Mouse (Mus musculus) thymus, adult 2 months (tissue): ENCODE measurements at regions not wholly inside any gene's neighbourhood (a gene's known extent, or its start where the extent isn't known, plus 50 kb on each side); places are given as distances from the start of the nearest gene placed in this dataset.

ENCODE experiments used
- DNase-seq: peaks from one replicate; pipeline ENCODE4 v3.0.0; 2021
- H3K27ac ChIP-seq: fragments of 200-500 bp; 2 replicates; pipeline ENCODE4 v1.5.1; 2012; ENCODE audit warnings: low read length, control low read depth; ENCODE audit not compliant: control insufficient read depth, insufficient read depth
- H3K27me3 ChIP-seq: fragments of 200-500 bp; 2 replicates; pipeline ENCODE4 v1.6.1; 2012; ENCODE audit warnings: mild to moderate bottlenecking, low read length, moderate library complexity, mixed read lengths; ENCODE audit not compliant: control insufficient read depth, insufficient read depth
- H3K36me3 ChIP-seq: fragments of 200-500 bp; 2 replicates; pipeline ENCODE4 v1.6.1; 2012; ENCODE audit warnings: mild to moderate bottlenecking, low read length, moderate library complexity; ENCODE audit not compliant: control insufficient read depth, insufficient read depth
- H3K4me1 ChIP-seq: fragments of 200-500 bp; replicated peaks from 2 replicates; pipeline ENCODE4 v1.6.1; 2012; ENCODE audit warnings: low read length; ENCODE audit not compliant: control insufficient read depth, insufficient read depth
- H3K4me3 ChIP-seq: fragments of 200-500 bp; 2 replicates; pipeline ENCODE4 v1.5.1; 2012; ENCODE audit warnings: mild to moderate bottlenecking, low read length, control low read depth, moderate library complexity; ENCODE audit not compliant: control insufficient read depth, insufficient read depth
- CTCF ChIP-seq: fragments of 200-500 bp; IDR thresholded peaks from 2 replicates; pipeline ENCODE4 v1.5.1; 2012; ENCODE audit warnings: mild to moderate bottlenecking, control low read depth, low read length, moderate library complexity, borderline replicate concordance; ENCODE audit not compliant: control insufficient read depth, poor library complexity, insufficient read depth; ENCODE audit errors: extremely low read depth
- POLR2A ChIP-seq: fragments of 200-500 bp; IDR thresholded peaks from 2 replicates; pipeline ENCODE4 v1.6.1; 2012; ENCODE audit warnings: mild to moderate bottlenecking, low read length, control low read depth, moderate library complexity; ENCODE audit not compliant: control insufficient read depth, poor library complexity, insufficient read depth; ENCODE audit errors: extremely low read depth
- WGBS: fragments of 180-500 bp; shearing (Covaris S2); methylation state at CpG from one replicate; pipeline ENCODE4 v1.1.7; 2018; 5-methylcytosine and 5-hydroxymethylcytosine counted together

DNA sequence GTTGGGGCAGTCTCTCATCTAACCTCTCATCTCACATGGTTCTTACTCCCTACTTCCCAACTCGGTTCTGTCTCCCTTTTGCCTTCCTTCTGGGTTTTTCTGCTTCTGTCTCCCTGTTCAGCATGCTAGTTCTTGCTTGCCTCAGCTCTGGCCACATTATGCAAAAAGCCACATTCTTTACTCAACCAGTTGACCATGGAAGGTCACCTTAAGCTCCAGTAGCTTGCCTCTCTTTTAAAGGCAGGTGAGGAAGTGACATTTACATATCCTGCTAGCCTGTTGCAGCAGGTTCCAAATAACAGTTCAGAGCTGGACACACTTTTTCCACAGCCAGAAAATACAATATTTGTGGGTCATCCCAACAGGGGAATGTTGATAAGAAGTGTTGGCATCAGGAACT lies 732.4 kb downstream of the Rps29 start:
- no peak overlapping the region for H3K27ac ChIP-seq
- DNase-seq: no peak
- no peaks in the 10 kb centered on the region for H3K36me3 ChIP-seq
- TF ChIP-seq POLR2A: no peak
- no peak for TF ChIP-seq CTCF
- 81% methylated on average over 1 of the region's 1 CpGs for WGBS
- H3K4me1 ChIP-seq: no peaks in the 10 kb centered on the region
- H3K4me3 ChIP-seq: no peak overlapping the region
- no peaks in the 10 kb centered on the region for H3K27me3 ChIP-seq

DNA sequence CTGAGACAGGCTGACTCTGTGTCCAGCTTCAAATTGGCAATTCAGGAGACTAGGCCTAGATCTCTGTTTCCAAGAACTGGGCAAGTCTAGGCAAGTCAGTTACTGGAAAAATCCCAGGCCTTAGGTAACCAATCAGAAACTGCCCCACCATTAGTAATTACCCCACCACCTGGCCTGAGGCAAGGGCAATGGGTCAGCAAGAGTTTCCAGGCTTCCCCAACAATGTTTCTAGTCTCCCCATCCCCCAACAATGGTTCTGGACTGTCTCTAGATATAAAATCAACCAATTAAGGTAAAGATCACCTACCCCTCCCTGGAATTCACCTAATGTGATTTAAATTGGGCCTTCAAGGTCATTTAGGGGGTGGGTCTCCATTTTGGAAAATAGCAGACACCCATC lies 734.0 kb downstream of the Rps29 start:
- Histone ChIP-seq H3K27ac (no peak overlapping the region), H3K4me1 (no peaks in the 10 kb centered on the region), H3K36me3 (no peaks in the 10 kb centered on the region), H3K4me3 (no peak overlapping the region), H3K27me3 (no peaks in the 10 kb centered on the region)
- no peak for DNase-seq
- TF ChIP-seq CTCF (no peak), POLR2A (no peak)
